Mouse (Mus musculus) gastrocnemius, adult 18-20 months (tissue): ENCODE results near the gene Ifnk. TPM values are rescaled to one million over a fixed set of nuclear protein-coding genes. Genes with fewer than 3 reads are reported as not detected.

ENCODE experiments used
- DNase-seq: peaks from one replicate; pipeline ENCODE4 v3.0.0; 2021; ENCODE audit warnings: low spot score
- long read RNA-seq, 2 experiments: library from polyadenylated mRNA; stranded (forward); transcript quantifications; one replicate each; pipeline ENCODE4 v2.0.0; 2021
- total RNA-seq, 2 experiments: library from RNA; stranded (reverse); gene quantifications; 2 replicates each; pipeline ENCODE4 v1.2.3; 2021

Ifnk gene
- not detected for total RNA-seq
- long read RNA-seq, experiment 1: 0 reads
- long read RNA-seq, experiment 2: 0 reads

DNA sequence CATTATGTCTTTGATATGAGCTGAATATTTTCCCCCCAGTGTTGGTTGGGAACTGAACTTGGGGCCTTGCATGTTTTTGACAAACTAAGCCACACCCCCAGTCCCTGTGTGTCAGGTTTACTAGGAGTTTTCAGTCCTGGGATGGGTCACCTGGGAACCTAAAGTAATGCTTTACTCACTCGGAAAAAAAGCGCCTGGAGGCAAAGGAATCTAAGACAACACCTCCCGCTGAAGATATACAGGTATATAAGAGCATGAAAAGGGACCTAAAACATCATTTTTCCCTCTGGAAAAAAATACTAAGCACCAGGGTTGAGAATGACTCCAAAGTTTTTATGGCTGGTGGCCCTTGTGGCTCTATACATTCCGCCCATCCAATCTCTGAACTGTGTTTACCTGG, at the start of gene Ifnk:
Ifnk (plus strand) TSS at position 301 of the 400 bp plus-strand sequence.
- DNase-seq: no peak

DNA sequence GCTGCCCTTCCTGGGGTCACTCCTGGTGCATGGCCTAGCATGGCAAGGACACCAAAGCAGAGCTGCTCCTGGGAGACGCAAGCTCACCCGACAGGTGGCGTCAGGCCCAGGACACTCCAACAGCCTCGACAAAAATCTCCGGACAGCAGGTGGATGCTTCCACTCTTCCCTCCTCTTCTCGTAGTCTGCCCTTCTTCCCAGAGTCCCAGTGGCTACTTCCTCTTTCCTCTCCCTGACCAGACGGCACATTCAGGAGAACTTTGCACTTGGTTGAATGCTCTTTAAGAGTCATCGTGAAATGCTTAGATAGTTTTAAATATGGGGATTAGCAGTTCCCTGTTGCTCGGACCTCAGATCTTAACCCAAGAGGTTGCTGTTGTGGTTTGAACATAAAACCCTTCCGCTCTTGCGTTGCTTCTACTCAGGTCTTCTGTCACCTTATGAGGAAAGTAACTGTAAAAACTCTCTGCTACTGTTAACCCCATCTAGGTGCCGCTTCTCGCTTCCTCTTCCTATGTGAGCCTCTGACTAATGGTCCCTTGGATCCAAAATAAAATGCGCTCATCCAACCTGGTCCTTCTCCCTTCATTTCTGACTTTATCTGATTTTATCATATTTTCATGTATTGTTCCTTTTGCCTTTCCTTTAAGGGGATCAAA, 46.6 kb upstream of the Ifnk start:
- DNase-seq: no peak

DNA sequence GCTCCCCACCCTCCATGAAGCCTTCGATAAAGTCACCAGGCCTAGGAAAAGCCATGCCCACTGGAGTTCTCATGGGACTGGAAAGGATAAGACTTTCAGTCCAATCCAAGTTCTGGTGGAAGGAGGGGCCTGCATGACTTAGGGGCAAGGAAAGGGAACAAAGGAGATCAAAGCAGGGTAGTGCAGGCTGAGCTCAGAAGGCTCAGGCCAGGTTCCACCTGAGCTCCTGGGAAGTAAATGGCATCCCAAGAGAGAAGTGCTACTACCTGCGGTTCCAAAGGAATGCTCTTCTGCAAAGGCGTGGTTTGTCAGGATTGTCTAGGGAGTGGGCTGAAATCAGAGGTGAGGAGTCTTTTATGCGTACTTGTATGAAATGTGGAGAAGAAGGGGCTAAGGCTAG, 39.4 kb upstream of the Ifnk start:
- DNase-seq: no peak

DNA sequence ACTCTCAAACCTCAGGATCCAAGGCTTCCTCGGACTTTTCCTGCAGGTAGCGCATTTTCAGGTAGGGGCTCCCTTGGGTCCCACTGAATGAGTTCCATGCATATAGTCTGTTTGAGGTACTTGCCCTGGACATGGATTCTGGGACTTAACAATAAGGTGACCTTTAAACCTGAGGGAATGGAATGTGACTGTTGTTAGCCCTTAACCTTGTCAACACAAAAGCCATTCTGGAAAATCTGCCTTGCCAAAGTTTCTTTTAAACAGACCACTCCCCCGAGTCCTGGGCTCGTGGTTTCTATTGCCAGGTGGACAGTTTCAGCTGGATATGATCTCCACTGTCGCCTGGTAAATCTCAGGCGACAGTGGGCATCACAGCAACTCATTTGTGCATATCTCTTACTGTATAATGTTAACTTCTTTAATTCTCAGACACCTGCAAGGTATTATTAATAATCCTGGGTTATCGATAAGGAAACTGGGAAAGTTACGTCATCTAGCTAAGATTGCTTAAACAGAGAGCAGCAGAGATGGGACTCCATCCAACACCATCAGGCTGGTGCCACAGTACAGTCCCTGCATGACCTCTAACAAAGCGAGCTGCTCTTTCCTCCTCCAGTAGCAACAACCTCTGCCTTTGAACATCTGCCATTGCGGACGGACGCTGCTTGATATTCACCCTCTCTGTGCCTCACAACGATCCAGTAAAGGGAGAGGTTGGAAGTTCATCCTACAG, 38.2 kb upstream of the Ifnk start:
- DNase-seq: no peak

DNA sequence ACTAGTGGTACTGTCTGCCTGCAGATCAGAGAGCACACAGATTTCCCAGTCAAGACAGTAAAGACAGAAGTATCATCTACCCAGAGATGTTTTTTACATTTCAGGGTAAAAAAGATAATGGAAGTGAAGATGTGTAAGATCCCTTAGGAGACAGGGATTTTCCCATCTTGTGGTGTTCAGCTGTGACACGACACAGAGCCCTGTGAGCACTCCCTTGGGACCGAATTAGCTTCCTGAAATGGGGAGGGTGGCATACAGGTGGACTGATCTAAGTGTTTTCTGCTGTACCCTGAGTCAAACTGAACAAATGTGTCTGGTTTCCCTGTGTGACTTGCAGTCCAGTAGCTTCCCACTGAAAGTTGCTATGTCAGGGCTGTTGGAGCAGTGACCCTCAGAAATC, 36.9 kb upstream of the Ifnk start:
- DNase-seq: no peak

DNA sequence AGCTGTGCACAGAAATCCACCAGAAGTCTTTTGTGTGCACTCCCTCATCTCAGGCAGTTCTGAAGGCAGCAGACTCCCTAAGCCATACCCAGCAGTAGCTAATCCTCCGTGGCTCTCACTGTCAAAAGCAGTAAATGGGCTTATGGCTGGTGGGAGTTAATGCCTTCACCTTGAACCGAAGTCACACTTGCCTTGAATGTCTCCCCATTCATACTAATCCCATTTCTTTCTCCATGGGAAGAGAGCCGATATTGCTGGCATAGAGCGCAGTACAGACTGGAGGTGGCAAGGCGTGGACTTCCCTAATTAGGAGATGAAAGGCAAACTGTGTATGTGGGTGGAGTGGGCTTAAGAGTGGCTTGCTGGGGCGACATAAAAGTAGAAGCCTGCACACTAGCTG, 35.9 kb upstream of the Ifnk start:
- no peak for DNase-seq

DNA sequence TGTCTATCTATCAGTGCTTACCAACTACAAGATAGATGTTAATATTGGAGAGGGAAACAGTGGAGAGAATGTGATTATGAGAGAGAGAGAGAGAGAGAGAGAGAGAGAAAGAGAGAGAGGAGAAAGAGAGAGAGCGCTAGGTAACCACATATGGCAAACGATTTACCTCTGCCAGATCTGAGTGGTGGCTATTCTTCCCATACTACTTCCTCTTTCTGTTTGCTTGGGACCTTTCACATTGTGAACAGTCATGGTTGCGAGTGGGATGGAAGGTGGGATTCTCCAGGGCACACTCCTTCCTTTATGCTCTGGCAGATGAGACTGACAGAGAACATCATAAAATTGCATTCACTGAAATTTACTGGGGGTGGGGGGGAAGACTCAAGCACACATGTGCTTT, 34.7 kb upstream of the Ifnk start:
- no peak for DNase-seq

DNA sequence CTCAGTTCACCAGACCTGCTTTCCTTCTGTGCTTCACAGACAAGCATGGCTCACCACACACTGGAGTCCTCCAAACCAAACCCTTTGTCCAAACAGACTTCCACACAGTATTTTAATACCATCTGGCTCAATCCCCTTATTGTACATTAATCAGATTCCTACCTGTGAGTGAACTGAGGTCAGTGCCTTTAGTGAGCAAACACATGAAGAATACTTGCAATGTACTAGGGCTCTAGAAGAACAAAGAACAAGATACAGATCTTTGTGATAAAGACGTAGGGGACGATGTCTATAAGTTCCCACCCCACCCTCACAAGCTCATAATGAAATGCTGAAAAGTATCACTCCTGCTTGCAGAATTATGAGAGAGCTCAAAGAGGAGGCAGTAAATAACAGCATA, 33.0 kb upstream of the Ifnk start:
- DNase-seq: no peak

DNA sequence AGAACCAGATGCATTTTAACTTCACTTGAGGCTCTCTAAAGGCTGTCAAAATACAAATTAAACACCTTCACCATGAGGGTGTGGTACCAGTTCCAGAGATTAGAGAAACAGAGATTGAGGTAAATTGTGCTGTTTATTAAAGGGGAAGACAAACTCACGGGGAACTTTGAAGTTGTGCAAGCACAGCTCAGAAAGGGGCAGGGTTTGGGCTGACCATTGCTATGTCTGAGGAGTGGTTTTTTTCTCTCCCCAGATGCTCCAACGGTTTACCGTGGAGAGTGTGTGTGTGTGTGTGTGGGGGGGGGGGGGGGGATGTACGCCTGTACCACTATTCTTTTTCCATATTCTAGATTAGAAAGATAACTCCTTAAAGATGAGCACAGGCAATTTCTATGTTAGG, 31.7 kb upstream of the Ifnk start:
- DNase-seq: no peak

DNA sequence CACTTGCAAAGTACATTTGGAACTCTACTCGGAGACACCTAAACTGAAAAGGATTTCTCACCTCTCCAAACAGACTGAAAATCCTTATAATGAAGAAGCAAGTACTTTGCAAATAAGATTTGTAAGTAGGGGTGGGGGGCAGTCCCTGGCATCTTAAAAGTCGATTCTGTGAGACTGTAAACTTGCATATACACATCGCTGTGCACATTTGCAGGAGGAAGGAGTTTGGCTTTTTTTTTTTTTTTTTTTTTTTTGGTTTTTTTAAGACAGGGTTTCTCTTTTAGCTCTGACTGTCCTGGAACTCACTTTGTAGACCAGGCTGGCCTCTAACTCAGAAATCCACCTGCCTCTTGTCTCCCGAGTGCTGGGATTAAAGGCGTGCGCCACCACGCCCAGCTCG, 31.3 kb upstream of the Ifnk start:
- no peak for DNase-seq

DNA sequence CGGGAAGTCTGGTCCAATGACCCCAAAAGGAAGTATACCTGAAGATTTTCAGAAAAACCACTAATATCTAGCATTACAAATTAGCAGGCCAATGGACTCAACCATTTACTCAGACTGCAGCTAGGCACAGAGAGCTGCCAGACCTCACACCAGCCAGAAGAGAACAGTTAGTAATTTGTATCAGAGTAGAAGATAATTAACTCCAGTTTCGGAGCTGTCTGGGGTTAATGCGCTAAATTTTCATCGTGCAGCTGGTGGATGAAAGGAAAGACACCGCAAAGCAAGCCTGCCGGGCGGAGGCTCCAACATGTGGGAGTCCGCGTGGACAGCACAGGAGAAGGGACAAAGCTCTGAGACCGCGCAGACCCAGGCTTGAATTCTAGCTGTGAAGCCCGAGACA, 30.8 kb upstream of the Ifnk start:
- no peak for DNase-seq

DNA sequence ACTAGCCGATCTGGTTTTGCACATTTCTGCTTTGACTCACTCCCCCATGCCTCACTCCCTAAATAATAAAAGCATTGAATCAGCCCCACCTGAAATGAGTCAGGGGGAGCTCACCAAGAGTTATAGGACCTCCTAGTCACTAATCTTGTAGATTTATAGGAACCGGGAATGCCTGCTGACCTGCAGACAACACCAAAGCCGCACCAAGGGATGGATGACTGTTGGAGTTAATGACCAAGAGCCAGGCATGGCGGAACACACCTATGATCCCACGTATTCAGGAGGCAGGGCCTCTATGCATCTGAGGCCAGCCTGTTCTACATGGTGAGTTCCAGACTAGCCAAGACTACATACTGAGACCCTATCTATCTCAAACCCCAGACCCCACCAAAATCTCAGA, 28.8 kb upstream of the Ifnk start:
- DNase-seq: no peak

DNA sequence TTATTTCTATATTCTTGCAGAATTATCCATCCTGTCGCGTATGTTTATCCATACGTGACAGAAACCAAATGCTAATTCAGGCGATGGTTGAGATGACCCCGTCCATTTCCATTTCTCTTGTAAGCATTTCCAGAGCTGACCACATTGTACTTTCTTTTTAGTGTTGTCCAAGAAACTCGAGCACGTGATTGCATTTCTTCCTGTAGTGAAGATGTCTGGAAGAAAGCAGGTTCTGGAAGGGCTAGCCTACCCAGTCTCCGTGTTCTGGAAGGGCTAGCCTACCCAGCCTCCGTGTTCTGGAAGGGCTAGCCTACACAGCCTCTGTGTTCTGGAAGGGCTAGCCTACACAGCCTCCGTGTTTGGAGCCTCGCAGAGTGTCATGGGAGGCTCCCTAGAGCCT, 27.8 kb upstream of the Ifnk start:
- no peak for DNase-seq

DNA sequence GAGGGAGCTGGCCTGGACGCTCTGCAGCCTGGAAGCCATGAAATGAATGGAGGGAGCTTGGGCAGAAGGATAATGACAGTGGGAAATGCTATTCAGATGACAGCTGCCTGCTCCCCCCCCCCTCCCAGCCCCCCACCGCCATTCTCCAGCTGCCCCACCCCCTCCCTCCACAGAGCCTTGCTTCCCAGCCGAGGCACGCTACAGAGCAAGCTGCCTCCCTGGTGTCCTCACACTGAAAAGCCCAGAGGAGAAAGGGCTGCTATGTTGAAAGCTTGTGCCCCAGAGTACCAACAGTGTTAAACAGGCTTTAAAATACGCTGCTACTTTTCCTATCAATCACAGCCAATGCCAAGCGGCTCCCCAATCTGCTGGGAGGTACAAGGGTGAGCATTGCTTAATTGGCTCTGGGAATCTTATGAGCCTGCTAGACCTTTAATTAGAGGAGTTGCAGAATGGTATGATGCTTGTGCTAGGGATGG, 26.5 kb upstream of the Ifnk start:
- DNase-seq: no peak

DNA sequence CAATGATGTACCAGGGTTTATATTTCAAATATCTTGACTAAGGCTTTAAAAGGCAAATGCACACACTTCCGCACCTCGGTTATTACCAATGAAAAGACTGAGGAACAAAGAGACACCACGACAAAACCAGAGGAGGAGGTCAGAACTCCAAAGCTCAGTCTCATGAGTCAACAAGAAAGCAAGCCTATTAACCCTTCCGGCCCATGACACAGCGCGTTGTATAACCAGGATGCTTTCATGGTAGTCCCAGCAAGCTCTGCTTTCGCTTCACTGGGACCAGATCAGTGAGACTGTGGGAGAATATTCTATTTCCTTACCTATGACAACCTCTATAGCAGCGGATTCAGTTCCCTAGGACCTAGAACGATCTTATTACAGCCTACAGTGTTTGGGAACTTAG, 25.1 kb upstream of the Ifnk start:
- no peak for DNase-seq

DNA sequence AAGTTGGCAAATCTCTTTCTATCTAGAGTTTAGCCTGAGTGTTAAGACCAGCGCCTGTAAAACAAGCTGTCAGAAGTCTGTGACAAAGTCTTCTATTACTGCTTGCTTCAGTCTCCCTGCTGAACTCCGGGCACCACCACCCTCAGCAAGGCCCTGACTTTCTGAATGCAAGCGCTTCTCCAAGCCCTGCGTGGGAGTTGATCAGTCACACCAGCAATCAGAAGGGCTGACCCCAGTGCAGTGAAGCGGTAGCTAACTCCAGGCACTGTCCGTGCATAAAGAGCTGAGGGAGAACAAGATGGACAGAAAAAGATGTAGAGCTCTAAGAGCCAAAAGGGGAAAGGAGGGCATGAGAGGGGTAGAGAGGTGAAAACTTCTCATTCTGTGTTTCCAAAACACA, 24.1 kb upstream of the Ifnk start:
- no peak for DNase-seq

DNA sequence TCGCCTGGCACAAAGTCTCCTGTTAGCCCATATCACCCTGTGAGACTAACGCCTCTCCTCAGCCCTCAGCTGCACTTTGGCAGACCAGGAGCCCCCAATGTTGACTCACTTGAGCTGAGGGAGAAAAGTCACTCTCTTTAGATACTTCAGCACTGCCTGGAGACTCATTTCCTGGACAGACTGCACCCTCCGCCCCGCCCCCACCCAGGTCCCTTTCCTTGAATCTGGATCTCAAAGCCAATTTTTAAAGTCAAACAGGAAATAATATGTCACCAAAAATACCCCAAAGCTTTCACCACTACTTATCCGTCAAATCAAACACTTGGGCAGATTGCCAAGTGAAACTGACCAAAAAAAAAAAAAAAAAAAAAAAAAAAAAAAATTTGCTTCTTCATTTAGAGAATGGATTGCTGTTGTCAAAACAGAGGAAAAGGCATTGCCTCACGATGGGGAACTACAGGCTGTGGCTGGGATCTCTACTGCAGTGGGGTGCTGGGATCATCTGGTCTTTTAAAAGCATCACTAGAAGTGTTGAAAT, 21.4 kb upstream of the Ifnk start:
- no peak for DNase-seq

DNA sequence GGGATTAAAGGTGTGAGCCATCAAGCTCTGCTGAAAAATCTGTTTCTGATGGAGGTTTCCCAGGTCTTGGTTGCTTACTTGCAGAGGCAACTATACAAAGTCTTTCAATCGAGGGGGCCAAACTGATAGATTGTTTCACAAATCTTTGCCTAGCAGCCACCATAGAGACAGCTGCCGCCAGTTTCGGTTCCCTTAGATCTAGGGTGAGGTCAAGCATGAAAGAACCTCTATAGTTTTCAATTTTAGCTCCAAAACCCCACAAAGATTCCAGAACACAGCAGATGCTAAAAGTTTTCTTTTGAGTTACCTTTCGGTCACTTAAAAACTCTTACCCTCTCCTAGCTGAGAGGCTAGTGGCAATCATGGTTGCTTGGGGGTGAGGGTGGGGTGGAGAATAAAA, 20.3 kb upstream of the Ifnk start:
- DNase-seq: no peak

DNA sequence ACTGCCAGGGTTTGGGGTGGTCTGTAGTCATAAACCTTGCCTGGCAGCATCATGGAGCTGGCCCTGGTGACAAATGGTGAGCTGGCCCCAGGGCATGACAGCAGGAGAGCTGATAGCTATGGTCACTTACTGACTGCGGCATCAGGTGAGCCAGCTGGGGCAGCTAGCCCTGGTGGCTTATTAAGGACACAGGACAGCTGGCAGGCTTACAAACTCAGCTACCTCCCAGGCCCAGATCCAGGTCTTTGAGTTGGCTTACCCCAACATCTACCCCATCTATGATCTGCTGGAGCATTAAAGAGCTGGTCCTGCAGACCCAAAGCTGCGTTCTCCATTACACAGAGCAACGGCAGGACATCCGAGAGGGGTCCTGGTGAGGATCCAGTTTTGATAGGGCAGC, 18.4 kb upstream of the Ifnk start:
- no peak for DNase-seq

DNA sequence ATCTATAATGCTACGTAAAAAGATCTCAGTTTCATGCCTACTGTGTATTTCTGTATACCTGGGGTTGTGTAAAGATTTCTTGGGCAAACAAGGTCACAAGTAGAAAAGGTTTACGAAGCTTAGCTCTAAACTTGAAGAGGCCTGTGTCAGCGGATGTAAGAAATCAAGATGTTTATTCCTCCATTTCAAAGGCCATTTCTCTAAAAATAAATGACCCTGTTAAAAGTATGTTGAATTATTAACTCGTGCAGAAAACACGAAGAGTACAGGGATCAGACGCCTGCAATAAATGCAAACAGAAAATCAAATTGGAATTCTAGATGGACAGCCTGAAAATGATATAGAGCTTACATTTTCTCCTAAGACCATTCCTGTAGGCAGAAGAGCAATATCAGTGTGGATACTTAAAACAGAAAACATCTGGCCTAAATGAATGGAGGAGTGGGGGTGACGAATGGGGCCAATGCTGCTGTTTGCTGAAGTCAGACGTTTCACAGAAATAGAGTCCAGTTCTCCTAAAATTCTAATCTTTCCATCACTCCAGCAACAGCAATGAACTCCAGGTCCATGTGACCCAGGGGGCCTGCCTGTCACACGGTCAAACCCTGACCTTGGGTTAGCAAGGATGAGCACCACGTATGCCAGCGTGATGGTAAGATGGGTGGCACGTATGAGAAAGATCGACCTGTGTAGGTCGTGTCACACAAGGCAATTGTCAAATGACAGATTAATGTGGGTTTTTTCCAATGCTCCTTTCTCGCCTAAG, 16.8 kb upstream of the Ifnk start:
- DNase-seq: no peak

DNA sequence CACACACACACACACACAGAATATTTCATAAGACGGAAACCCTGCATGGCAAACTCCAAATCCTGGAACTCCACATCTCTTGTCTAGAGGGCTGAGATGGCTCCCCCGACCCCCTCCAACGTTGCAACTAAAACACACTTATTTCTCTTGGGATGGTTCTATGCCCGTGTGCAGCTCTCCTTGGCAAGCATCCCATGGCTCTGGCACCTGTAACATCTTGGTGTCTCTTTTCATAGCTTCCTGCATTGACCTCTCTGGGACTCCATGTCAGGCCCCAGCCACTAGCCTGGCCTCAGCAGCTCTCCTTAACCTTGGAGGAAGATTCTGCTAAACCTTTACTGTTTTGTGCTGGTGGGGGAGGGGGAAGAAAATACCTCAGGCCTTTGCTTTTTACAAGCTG, 16.1 kb upstream of the Ifnk start:
- DNase-seq: no peak

DNA sequence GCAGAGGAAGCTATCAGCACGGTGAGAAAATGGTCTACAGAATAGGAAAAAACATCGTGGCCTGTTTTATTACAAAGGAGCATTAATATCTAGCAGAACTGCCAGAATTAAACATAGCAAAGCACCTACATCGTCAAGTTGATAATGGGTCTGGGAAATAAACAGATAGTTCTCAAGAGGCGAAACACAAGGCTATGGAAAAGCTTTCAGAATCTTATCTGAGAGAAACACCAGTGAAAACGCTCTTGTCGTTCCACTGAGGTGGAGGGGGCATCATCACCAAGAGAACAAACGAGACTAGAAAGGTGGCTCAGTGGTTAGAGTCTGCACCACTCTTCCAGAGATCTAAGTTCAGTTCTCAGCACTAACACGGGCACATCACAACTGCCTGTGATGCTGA, 14.9 kb upstream of the Ifnk start:
- DNase-seq: no peak
